Mouse (Mus musculus): Measurements from ENCODE around the gene Tmem186. TPM values are rescaled to one million over a fixed set of nuclear protein-coding genes. Genes with fewer than 3 reads are reported as not detected.
A peak's percentile ranks its signal among the peaks of the same experiment; 100 is the strongest.

The Tmem186 gene
- polyA plus RNA-seq, 1 experiment from 2014 or later = 8.9 TPM

DNA sequence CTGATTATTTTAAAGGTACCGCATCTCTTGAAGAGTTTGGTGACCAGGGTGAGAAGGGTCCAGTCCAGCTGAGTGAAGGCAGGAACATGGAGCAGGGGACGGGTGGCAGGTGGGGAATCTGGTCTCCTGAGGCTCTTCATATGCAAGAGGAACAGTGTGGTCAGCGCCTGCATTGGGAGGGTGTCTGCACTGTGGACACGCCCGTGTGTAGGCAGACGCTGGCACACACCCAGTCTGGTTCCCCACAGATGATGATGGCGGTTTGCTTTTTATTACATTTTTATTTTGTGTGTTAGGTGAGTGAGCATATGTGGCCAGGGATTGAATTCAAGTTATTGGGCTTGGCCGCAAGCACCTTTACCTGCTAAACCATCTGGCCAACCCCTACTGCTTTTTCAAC is 38.0 kb upstream of the Tmem186 start:
- no peaks in the 10 kb centered on the region for H3K9me3 ChIP-seq (replicated peaks)
- peak overlapping the region; percentile 97 for H3K27ac ChIP-seq (replicated peaks)
- ATAC-seq (ENCODE audit: insufficient read depth) = peak; percentile 38
- H3K36me3 ChIP-seq (replicated peaks) = no peaks in the 10 kb centered on the region
- WGBS (ENCODE audit: insufficient replicate concordance) = 33% methylated on average over 8 of the region's 8 CpGs
- H3K4me3 ChIP-seq (replicated peaks) = peak overlapping the region; percentile 33
- H3K27me3 ChIP-seq = no peaks in the 10 kb centered on the region
- peaks cover 97% of the 10 kb centered on the region for H3K4me1 ChIP-seq (replicated peaks)
- H3K9ac ChIP-seq = peak overlapping the region; percentile 44
- H3K4me2 ChIP-seq = peak overlapping the region; percentile 66

DNA sequence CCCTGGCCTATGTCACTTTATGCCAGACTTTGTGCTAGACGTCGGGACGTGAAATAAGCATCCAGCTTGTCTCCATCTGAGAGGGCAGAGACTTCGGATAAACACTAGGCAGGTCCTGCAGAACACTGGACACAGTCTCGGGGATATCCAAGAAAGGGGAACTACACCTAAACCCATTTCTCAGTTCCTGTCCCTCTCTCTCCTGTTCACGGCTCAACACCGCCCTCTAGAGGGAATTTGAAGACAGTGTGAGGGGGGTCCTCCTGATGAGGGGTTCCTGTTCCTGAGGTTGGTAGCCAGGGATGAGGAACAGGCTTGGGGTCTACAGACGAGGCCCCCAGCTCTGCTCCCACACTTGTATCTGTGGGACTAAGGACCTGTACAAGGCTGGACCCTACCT is 36.7 kb upstream of the Tmem186 start:
- no peak overlapping the region for H3K9ac ChIP-seq
- peak overlapping the region; percentile 97 for H3K27ac ChIP-seq (replicated peaks)
- peaks cover 98% of the 10 kb centered on the region for H3K4me1 ChIP-seq (replicated peaks)
- H3K9me3 ChIP-seq (replicated peaks) = no peaks in the 10 kb centered on the region
- no peak overlapping the region for H3K4me3 ChIP-seq (replicated peaks)
- H3K27me3 ChIP-seq = no peaks in the 10 kb centered on the region
- 1% methylated on average over 8 of the region's 8 CpGs for WGBS (ENCODE audit: insufficient replicate concordance)
- ATAC-seq (ENCODE audit: insufficient read depth) = no peak
- peaks cover 11% of the 10 kb centered on the region for H3K36me3 ChIP-seq (replicated peaks)
- peak overlapping the region; percentile 52 for H3K4me2 ChIP-seq

DNA sequence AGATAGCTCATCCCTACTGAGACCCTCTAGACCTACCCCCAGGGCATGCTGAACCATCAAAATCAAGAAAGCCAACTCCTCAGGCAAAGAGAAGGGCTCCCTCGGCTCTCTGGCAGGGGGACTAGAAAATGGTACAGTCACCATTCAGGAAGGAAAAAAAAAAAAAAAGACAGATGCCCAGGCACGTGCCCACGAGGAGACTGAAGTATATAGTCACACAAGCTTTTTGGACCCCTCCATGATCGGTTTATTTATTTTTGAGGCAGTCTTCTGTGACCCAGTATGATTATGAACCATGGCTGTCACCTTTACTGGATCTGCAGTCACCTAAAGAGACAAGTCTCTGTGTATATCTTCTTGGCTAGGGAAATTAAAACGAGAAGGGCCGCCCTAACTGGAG is 35.8 kb upstream of the Tmem186 start:
- H3K9me3 ChIP-seq (replicated peaks) = no peaks in the 10 kb centered on the region
- peaks cover 98% of the 10 kb centered on the region for H3K4me1 ChIP-seq (replicated peaks)
- H3K27me3 ChIP-seq = no peaks in the 10 kb centered on the region
- peak overlapping the region; percentile 96 for H3K27ac ChIP-seq (replicated peaks)
- H3K4me3 ChIP-seq (replicated peaks) = no peak overlapping the region
- H3K4me2 ChIP-seq = peak overlapping the region; percentile 88
- ATAC-seq (ENCODE audit: insufficient read depth) = no peak
- WGBS (ENCODE audit: insufficient replicate concordance) = 49% methylated on average over 6 of the region's 6 CpGs
- H3K36me3 ChIP-seq (replicated peaks) = peaks cover 19% of the 10 kb centered on the region
- H3K9ac ChIP-seq = no peak overlapping the region

DNA sequence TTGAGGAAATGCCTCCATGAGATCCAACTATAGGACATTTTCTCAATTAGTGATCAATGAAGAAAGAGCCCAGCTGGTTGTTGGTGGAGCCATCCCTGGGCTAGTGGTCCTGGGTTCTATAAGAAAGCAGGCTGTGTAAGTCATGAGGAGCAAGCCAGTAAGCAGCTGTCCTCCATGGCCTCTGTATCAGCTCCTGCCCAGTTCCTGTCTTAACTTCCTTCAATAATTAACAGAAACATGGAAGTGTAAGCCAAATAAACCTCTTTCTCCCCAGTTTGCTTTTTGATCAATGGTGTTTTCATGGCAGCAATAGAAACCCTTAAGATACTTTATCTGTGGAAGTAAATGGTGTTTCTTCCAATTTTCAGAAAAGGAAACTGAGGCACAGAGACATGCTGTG is 35.3 kb upstream of the Tmem186 start:
- ATAC-seq (ENCODE audit: insufficient read depth) = no peak
- Histone ChIP-seq H3K4me1 (replicated peaks) (peaks cover 98% of the 10 kb centered on the region), H3K4me3 (replicated peaks) (peak overlapping the region; percentile 86), H3K27ac (replicated peaks) (peak overlapping the region; percentile 96), H3K27me3 (no peaks in the 10 kb centered on the region), H3K9ac (peak overlapping the region; percentile 91), H3K4me2 (peak overlapping the region; percentile 88), H3K9me3 (replicated peaks) (no peaks in the 10 kb centered on the region), H3K36me3 (replicated peaks) (peaks cover 21% of the 10 kb centered on the region)

DNA sequence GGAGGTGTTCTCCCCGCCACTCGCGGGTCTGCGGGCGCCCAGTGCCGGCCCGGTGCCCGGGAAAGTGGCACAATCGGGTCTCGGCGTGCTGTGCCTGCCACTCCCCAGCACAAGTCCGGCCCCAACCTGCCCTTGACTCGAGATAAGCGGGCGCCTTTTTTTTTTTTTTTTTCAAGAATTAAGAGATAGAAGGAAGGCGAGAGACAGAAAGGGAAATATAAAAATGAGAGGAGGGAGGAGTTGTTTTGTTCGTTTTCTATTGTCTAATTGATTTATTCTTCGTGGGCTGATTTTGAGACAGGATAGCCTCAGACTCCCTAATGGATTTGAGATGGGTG is 34.8 kb upstream of the Tmem186 start:
- Histone ChIP-seq H3K9me3 (replicated peaks) (no peaks in the 10 kb centered on the region), H3K36me3 (replicated peaks) (peaks cover 25% of the 10 kb centered on the region)

DNA sequence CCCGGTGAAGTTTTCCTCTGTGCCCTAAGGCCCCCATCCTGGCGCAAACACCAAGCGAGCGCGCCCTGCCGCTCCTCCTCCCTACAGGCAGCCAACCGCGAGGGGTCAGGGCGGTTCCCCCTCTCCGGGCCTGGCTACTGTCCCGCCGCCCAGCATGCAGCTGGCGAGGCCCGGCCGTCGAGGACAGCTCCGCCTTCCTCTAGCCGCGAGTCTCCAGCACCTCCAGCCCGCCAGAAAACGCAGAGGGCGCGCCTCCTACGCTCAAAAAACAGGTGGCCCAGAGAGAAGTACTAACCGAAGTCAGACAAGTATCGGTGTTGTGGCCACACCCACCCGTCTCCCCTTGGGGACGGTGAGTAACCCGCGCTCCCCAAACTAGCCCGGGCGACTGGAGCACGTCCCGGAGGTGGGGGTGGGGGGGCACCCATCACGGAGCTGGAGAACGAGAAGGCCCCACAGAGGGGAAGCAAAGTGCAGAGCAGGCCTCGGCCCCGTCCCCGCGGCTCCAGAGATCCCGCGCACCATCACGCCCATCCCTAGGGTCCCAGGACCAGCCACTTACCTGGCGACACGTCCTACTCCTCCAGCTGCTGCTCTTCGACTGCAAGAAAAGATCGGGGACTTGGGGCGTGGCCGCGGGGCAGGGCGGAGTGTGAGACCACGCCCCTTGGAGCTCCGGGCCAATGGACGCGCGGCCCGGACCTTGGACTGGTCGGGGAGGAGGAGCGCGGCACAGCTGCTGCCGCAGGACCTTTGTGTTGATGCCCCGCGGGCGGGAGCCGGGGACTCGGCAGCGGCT is 34.2 kb upstream of the Tmem186 start, which contains the start of gene Carhsp1:
Gene Carhsp1 (minus strand): TSS at position 605 of the 799 bp plus-strand sequence.
- Histone ChIP-seq H3K27me3 (no peaks in the 10 kb centered on the region), H3K36me3 (replicated peaks) (peaks cover 30% of the 10 kb centered on the region), H3K9ac (peak within 1 kb of the TSS; percentile 91), H3K4me2 (peak within 1 kb of the TSS; percentile 88), H3K27ac (replicated peaks) (peak within 1 kb of the TSS; percentile 96), H3K4me3 (replicated peaks) (peak within 1 kb of the TSS; percentile 86), H3K4me1 (replicated peaks) (peaks cover 98% of the 10 kb centered on the region), H3K9me3 (replicated peaks) (no peaks in the 10 kb centered on the region)
- under 1% methylated on average over 67 of the region's 67 CpGs for WGBS (ENCODE audit: insufficient replicate concordance)
- peak; percentile 82 for ATAC-seq (ENCODE audit: insufficient read depth)

More for the DNA sequence above, 34.8 kb upstream of the Tmem186 start:
- Histone ChIP-seq H3K4me3 (replicated peaks) (peak overlapping the region; percentile 86), H3K9ac (peak overlapping the region; percentile 91), H3K4me2 (peak overlapping the region; percentile 88), H3K27ac (replicated peaks) (peak overlapping the region; percentile 96), H3K4me1 (replicated peaks) (peaks cover 98% of the 10 kb centered on the region), H3K27me3 (no peaks in the 10 kb centered on the region)
- no peak for ATAC-seq (ENCODE audit: insufficient read depth)
- WGBS (ENCODE audit: insufficient replicate concordance) = under 1% methylated on average over 18 of the region's 18 CpGs

DNA sequence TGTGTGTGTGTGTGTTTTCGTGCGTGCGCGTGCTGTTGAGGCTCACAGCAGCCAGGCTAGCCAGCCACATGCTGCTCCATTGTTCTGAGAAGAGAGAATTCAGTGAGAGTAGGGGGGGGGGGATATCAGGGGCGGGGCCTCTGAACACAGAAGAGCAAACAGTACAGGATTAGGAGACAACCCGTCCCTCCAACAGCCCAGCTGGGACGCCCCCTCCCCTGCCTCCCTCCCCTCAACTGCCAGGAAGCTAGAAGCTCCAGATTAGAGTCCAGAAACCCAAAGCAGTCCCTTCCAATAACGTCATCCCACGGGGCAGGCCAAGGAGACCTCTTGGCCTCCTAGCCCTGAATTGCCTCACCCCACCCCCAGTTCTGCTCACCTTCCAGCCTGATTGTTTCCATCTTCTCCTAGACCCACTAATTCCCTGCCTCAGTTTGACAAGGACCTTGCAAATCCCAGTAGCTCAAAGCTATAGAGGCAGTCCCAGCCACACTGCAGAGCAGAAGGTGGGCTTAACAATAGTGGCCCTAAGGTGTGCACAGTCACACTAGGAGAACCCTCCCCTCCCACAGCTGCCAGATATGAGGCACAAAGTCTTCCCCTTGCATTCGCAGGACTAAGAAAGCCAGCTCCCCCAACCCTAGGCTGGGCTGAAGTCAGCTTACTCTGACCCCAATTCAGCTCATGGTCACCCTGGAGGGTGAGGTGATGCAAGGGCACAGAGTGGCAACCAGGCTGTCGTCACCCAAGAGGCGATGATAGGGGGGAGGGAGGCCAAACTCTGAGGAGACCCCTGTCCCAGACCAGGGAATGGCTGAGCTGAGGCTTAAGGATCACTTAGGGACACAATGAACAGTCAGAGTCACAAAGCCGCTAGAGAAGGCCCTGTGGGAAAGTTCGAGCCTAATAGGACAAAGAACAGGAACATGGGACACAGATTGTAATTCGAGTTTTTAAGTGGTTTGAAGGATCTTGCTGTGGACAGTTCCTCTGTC is 32.8 kb upstream of the Tmem186 start:
- peaks cover 98% of the 10 kb centered on the region for H3K4me1 ChIP-seq (replicated peaks)
- H3K27ac ChIP-seq (replicated peaks) = peak overlapping the region; percentile 96
- H3K9ac ChIP-seq = peak overlapping the region; percentile 91
- H3K4me2 ChIP-seq = peak overlapping the region; percentile 88
- 20% methylated on average over 15 of the region's 15 CpGs for WGBS (ENCODE audit: insufficient replicate concordance)
- peak overlapping the region; percentile 86 for H3K4me3 ChIP-seq (replicated peaks)
- no peaks in the 10 kb centered on the region for H3K27me3 ChIP-seq
- no peaks in the 10 kb centered on the region for H3K9me3 ChIP-seq (replicated peaks)
- no peak for ATAC-seq (ENCODE audit: insufficient read depth)
- H3K36me3 ChIP-seq (replicated peaks) = peaks cover 44% of the 10 kb centered on the region

DNA sequence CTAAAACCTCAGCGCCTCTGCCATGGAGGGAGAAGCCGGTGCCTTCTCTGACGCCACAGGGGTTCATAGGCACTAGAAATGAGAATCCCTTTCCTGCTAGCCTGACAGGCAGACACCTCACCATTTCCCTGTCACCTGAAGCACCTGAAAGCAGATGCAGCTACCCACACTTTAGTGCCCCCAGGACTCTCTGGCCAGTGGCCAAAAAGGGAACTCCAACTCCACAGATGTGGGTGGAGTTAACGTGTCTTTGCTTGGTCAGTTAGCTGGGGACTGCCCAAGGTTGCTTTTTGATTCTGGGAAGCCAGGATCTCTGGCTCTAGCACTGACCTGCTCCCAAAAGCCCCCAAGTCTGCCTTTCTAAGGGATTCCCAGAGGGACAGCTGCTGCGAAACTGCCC is 31.9 kb upstream of the Tmem186 start:
- peak overlapping the region; percentile 12; the same call in 1 of the 2 replicates for H3K9ac ChIP-seq
- H3K4me1 ChIP-seq (replicated peaks) = peaks cover 98% of the 10 kb centered on the region
- H3K4me3 ChIP-seq (replicated peaks) = peak overlapping the region; percentile 86
- no peak for ATAC-seq (ENCODE audit: insufficient read depth)
- 75% methylated on average over 5 of the region's 5 CpGs for WGBS (ENCODE audit: insufficient replicate concordance)
- H3K9me3 ChIP-seq (replicated peaks) = no peaks in the 10 kb centered on the region
- H3K4me2 ChIP-seq = peak overlapping the region; percentile 88
- peak overlapping the region; percentile 11; the same call in 1 of the 2 replicates for H3K27ac ChIP-seq (replicated peaks)
- H3K36me3 ChIP-seq (replicated peaks) = peaks cover 52% of the 10 kb centered on the region
- H3K27me3 ChIP-seq = no peaks in the 10 kb centered on the region

DNA sequence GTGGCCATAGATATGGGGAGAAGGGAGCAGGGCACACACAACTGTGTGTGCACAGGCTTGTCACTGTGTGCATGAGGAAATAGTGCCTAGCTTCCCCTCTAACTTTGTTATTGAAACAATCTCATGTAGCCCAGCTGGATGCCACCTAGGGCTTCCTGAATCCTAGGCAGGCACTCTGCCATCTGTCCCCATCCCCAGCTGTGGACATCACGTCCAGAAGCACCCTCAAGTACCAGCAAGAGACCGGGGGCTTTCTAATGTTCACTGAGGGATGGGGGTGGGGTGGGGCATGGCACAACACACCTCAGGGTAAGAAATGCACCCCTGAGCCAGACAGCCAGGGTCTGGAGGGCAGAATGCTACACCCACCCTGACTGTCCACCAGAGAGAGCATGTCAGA is 30.9 kb upstream of the Tmem186 start:
- Histone ChIP-seq H3K27ac (replicated peaks) (0 out of 2 replicates have a peak overlapping the region, but pooled peaks have one; percentile 6), H3K4me2 (peak overlapping the region; percentile 32; the same call in 1 of the 2 replicates), H3K9me3 (replicated peaks) (no peaks in the 10 kb centered on the region), H3K4me3 (replicated peaks) (no peak overlapping the region), H3K27me3 (no peaks in the 10 kb centered on the region), H3K9ac (no peak overlapping the region), H3K4me1 (replicated peaks) (peaks cover 95% of the 10 kb centered on the region), H3K36me3 (replicated peaks) (peaks cover 63% of the 10 kb centered on the region)
- no peak for ATAC-seq (ENCODE audit: insufficient read depth)
- 79% methylated on average over 2 of the region's 2 CpGs for WGBS (ENCODE audit: insufficient replicate concordance)

DNA sequence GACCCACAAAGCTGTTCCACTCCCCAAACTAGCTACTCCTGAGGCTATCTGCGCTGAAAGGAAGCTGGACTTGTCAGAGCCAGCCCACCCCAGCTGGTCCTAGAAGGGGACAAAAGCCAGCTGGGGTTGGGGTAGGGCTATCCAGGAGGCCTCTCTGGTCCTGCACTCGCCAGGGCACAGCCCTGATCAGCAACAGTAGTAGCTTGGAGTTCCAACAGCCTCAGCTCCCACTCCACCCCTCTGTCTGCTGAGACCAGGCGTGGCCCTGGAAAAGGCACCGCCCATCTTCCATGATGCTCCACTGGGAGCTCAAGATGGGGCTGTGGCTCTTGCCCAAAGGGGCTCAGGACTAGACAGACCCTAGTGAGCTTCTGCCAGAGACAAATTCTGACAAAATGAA is 30.3 kb upstream of the Tmem186 start:
- H3K27ac ChIP-seq (replicated peaks) = peak overlapping the region; percentile 38; the same call in 1 of the 2 replicates
- H3K9ac ChIP-seq = no peak overlapping the region
- no peak for ATAC-seq (ENCODE audit: insufficient read depth)
- WGBS (ENCODE audit: insufficient replicate concordance) = 54% methylated on average over 4 of the region's 4 CpGs
- peaks cover 68% of the 10 kb centered on the region for H3K36me3 ChIP-seq (replicated peaks)
- H3K27me3 ChIP-seq = no peaks in the 10 kb centered on the region
- H3K9me3 ChIP-seq (replicated peaks) = no peaks in the 10 kb centered on the region
- peak overlapping the region; percentile 7; the same call in 1 of the 2 replicates for H3K4me3 ChIP-seq (replicated peaks)
- peaks cover 93% of the 10 kb centered on the region for H3K4me1 ChIP-seq (replicated peaks)
- peak overlapping the region; percentile 32 for H3K4me2 ChIP-seq

DNA sequence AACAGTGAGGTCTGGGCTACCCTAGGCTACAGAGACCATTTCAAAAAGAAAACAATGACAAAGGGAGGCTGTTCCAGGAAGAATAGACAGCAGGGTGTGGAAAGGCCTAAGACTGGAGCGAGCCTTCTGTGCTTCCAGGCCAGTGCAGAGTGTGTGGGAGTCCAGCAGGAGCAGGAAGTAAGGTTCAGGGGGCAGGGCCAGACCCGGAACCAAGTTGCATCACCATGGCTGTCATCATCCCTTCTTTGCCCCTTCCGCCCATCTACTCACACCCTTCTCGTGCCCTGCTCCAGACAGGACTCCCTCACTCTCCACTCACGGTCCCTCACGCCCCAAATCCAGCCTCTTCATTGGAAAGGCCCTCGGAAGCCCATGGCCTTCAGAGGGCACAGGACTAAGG is 29.7 kb upstream of the Tmem186 start:
- peaks cover 74% of the 10 kb centered on the region for H3K36me3 ChIP-seq (replicated peaks)
- H3K9ac ChIP-seq = no peak overlapping the region

More for the DNA sequence above, 29.7 kb upstream of the Tmem186 start:
- Histone ChIP-seq H3K4me2 (peak overlapping the region; percentile 32), H3K27ac (replicated peaks) (peak overlapping the region; percentile 38; the same call in 1 of the 2 replicates), H3K4me1 (replicated peaks) (peaks cover 88% of the 10 kb centered on the region), H3K9me3 (replicated peaks) (no peaks in the 10 kb centered on the region), H3K4me3 (replicated peaks) (peak overlapping the region; percentile 7; the same call in 1 of the 2 replicates), H3K27me3 (no peaks in the 10 kb centered on the region)
- ATAC-seq (ENCODE audit: insufficient read depth) = no peak
- 50% methylated on average over 7 of the region's 7 CpGs for WGBS (ENCODE audit: insufficient replicate concordance)

All from liver, embryonic 15.5 days (tissue).